Mouse (Mus musculus) embryonic facial prominence, embryonic 13.5 days (tissue): ENCODE measurements around the gene Kcnmb3. TPM values are rescaled to one million over a fixed set of nuclear protein-coding genes. Genes with fewer than 3 reads are reported as not detected.
"Not testable (repeated sequence)": the region's sequence is repeated elsewhere in the genome, so short reads cannot be mapped to it uniquely, and the experiment has no call there.

Experiments used
- ATAC-seq: fragments of 200-750 bp; cut with Nextera tagmentation; 2 replicates; pipeline ENCODE4 v1.8.0; 2017; ENCODE audit warnings: low read depth; ENCODE audit not compliant: insufficient number of reproducible peaks, insufficient read depth, low FRiP score, low TSS enrichment
- H3K27ac ChIP-seq: fragments of 300-500 bp; sonication (generic); 2 replicates; pipeline ENCODE4 v1.5.1; 2015; ENCODE audit warnings: moderate library complexity, mild to moderate bottlenecking, inconsistent platforms
- H3K27me3 ChIP-seq: fragments of 300-500 bp; sonication (generic); 2 replicates; pipeline ENCODE4 v1.6.1; 2015; ENCODE audit warnings: mild to moderate bottlenecking, inconsistent platforms
- H3K36me3 ChIP-seq: fragments of 300-500 bp; sonication (generic); 2 replicates; pipeline ENCODE4 v1.6.1; 2015; ENCODE audit warnings: mild to moderate bottlenecking, inconsistent platforms
- H3K4me1 ChIP-seq: fragments of 300-500 bp; sonication (generic); 2 replicates; pipeline ENCODE4 v1.6.1; 2015; ENCODE audit warnings: inconsistent platforms
- H3K4me2 ChIP-seq: fragments of 300-500 bp; sonication (generic); 2 replicates; pipeline ENCODE4 v1.6.1; 2015; ENCODE audit warnings: moderate library complexity, mild to moderate bottlenecking, inconsistent platforms
- H3K4me3 ChIP-seq: fragments of 300-500 bp; sonication (generic); 2 replicates; pipeline ENCODE4 v1.5.1; 2015; ENCODE audit warnings: mild to moderate bottlenecking, inconsistent platforms
- H3K9ac ChIP-seq: fragments of 300-500 bp; sonication (generic); 2 replicates; pipeline ENCODE4 v1.6.1; 2015; ENCODE audit warnings: mild to moderate bottlenecking, inconsistent platforms
- H3K9me3 ChIP-seq: fragments of 300-500 bp; sonication (generic); 2 replicates; pipeline ENCODE4 v1.6.1; 2016; ENCODE audit warnings: inconsistent platforms
- WGBS: fragments of 180-500 bp; shearing (Covaris S2); methylation state at CpG from one replicate; pipeline ENCODE4 v1.1.7; 2015; ENCODE audit warnings: mixed read lengths; 5-methylcytosine and 5-hydroxymethylcytosine counted together
- polyA plus RNA-seq: library from polyadenylated mRNA; unstranded; fragments of >200 nt; fragmentation: Nextera tagmentation; extraction: Ambion mirVana; gene quantifications from 2 replicates; pipeline ENCODE4 v1.2.1, GENCODE M21; 2015

The Kcnmb3 gene
- polyA plus RNA-seq, 1 experiment from 2014 or later: not detected

GRCm38 (mm10) chr3:32468411-32468810, 23.6 kb downstream of the Kcnmb3 start:
- WGBS: 78% methylated on average over 4 of the region's 4 CpGs

GRCm38 (mm10) chr3:32467321-32467720, 24.7 kb downstream of the Kcnmb3 start:
- H3K4me3 ChIP-seq: no peak overlapping the region
- H3K4me1 ChIP-seq: no peaks in the 10 kb centered on the region
- no peaks in the 10 kb centered on the region for H3K9me3 ChIP-seq
- peaks cover 26% of the 10 kb centered on the region for H3K36me3 ChIP-seq
- no peak for ATAC-seq
- no peaks in the 10 kb centered on the region for H3K27me3 ChIP-seq
- WGBS: 90% methylated on average over 4 of the region's 4 CpGs
- H3K4me2 ChIP-seq: no peak overlapping the region
- no peak overlapping the region for H3K9ac ChIP-seq
- H3K27ac ChIP-seq: no peak overlapping the region

More at GRCm38 (mm10) chr3:32468411-32468810, 23.6 kb downstream of the Kcnmb3 start:
- H3K4me1 ChIP-seq: no peaks in the 10 kb centered on the region
- peaks cover 15% of the 10 kb centered on the region for H3K36me3 ChIP-seq
- no peak overlapping the region for H3K27ac ChIP-seq
- no peaks in the 10 kb centered on the region for H3K27me3 ChIP-seq
- no peaks in the 10 kb centered on the region for H3K9me3 ChIP-seq
- no peak overlapping the region for H3K9ac ChIP-seq
- no peak overlapping the region for H3K4me3 ChIP-seq
- no peak overlapping the region for H3K4me2 ChIP-seq
- ATAC-seq: no peak

GRCm38 (mm10) chr3:32459777-32460176, 32.3 kb downstream of the Kcnmb3 start:
- Histone ChIP-seq H3K4me2 (no peak overlapping the region), H3K9ac (no peak overlapping the region), H3K27ac (no peak overlapping the region), H3K4me1 (no peaks in the 10 kb centered on the region), H3K36me3 (peaks cover 83% of the 10 kb centered on the region), H3K9me3 (no peaks in the 10 kb centered on the region), H3K4me3 (no peak overlapping the region), H3K27me3 (no peaks in the 10 kb centered on the region)
- no peak for ATAC-seq
- 64% methylated on average over 4 of the region's 4 CpGs for WGBS

- ATAC-seq: no peak
- Histone ChIP-seq H3K27me3 (no peaks in the 10 kb centered on the region), H3K36me3 (peaks cover 75% of the 10 kb centered on the region), H3K9ac (no peak overlapping the region), H3K4me3 (no peak overlapping the region), H3K9me3 (no peaks in the 10 kb centered on the region), H3K4me2 (no peak overlapping the region), H3K4me1 (no peaks in the 10 kb centered on the region), H3K27ac (no peak overlapping the region)
- 79% methylated on average over 11 of the region's 11 CpGs for WGBS
Observed at GRCm38 (mm10) chr3:32454329-32455021, 37.6 kb downstream of the Kcnmb3 start.

- Histone ChIP-seq H3K4me1 (no peaks in the 10 kb centered on the region), H3K36me3 (peaks cover 78% of the 10 kb centered on the region), H3K27ac (no peak overlapping the region), H3K4me3 (no peak overlapping the region), H3K4me2 (no peak overlapping the region), H3K9me3 (no peaks in the 10 kb centered on the region), H3K9ac (no peak overlapping the region), H3K27me3 (no peaks in the 10 kb centered on the region)
- ATAC-seq: no peak
Observed at GRCm38 (mm10) chr3:32441710-32442109, 50.3 kb downstream of the Kcnmb3 start.

GRCm38 (mm10) chr3:32438716-32439115, 53.3 kb downstream of the Kcnmb3 start:
- Histone ChIP-seq H3K9ac (no peak overlapping the region), H3K36me3 (peaks cover 62% of the 10 kb centered on the region), H3K4me3 (no peak overlapping the region), H3K27me3 (no peaks in the 10 kb centered on the region), H3K27ac (no peak overlapping the region), H3K9me3 (no peaks in the 10 kb centered on the region), H3K4me1 (no peaks in the 10 kb centered on the region), H3K4me2 (no peak overlapping the region)
- 86% methylated on average over 4 of the region's 4 CpGs for WGBS
- no peak for ATAC-seq

- Histone ChIP-seq H3K9me3 (no peaks in the 10 kb centered on the region; the same call in 1 of the 2 replicates), H3K27ac (no peak overlapping the region), H3K4me2 (no peak overlapping the region), H3K4me3 (no peak overlapping the region), H3K36me3 (peaks cover 59% of the 10 kb centered on the region), H3K27me3 (no peaks in the 10 kb centered on the region), H3K9ac (no peak overlapping the region), H3K4me1 (no peaks in the 10 kb centered on the region)
- ATAC-seq: no peak
- 96% methylated on average over 6 of the region's 6 CpGs for WGBS
Observed at GRCm38 (mm10) chr3:32437820-32438219, 54.2 kb downstream of the Kcnmb3 start.

- Histone ChIP-seq H3K27ac (no peak overlapping the region), H3K9ac (no peak overlapping the region), H3K36me3 (peaks cover 54% of the 10 kb centered on the region), H3K9me3 (no peaks in the 10 kb centered on the region; the same call in 1 of the 2 replicates), H3K4me1 (no peaks in the 10 kb centered on the region), H3K27me3 (no peaks in the 10 kb centered on the region), H3K4me2 (no peak overlapping the region), H3K4me3 (no peak overlapping the region)
- WGBS: 94% methylated on average over 6 of the region's 6 CpGs
- ATAC-seq: no peak
Observed at GRCm38 (mm10) chr3:32437297-32437696, 54.7 kb downstream of the Kcnmb3 start.

- Histone ChIP-seq H3K4me2 (no peak overlapping the region), H3K36me3 (peaks cover 44% of the 10 kb centered on the region), H3K27ac (no peak overlapping the region), H3K9me3 (no peaks in the 10 kb centered on the region; the same call in 1 of the 2 replicates), H3K4me1 (no peaks in the 10 kb centered on the region), H3K9ac (no peak overlapping the region), H3K27me3 (no peaks in the 10 kb centered on the region), H3K4me3 (no peak overlapping the region)
- no peak for ATAC-seq
- WGBS: 89% methylated on average over 11 of the region's 11 CpGs
Observed at GRCm38 (mm10) chr3:32436101-32436500, 55.9 kb downstream of the Kcnmb3 start.

GRCm38 (mm10) chr3:32434016-32434415, 58.0 kb downstream of the Kcnmb3 start:
- H3K4me2 ChIP-seq: no peak overlapping the region
- no peaks in the 10 kb centered on the region; the same call in 1 of the 2 replicates for H3K9me3 ChIP-seq
- peaks cover 25% of the 10 kb centered on the region for H3K36me3 ChIP-seq
- no peak overlapping the region for H3K4me3 ChIP-seq
- H3K27ac ChIP-seq: no peak overlapping the region
- H3K4me1 ChIP-seq: peaks cover 2% of the 10 kb centered on the region; the same call in 1 of the 2 replicates
- H3K27me3 ChIP-seq: no peaks in the 10 kb centered on the region
- H3K9ac ChIP-seq: no peak overlapping the region
- ATAC-seq: no peak
- WGBS: 85% methylated on average over 2 of the region's 2 CpGs

- Histone ChIP-seq H3K9me3 (no peaks in the 10 kb centered on the region; the same call in 1 of the 2 replicates), H3K4me3 (no peak overlapping the region), H3K9ac (no peak overlapping the region), H3K4me2 (no peak overlapping the region), H3K36me3 (peaks cover 7% of the 10 kb centered on the region), H3K27ac (no peak overlapping the region), H3K4me1 (peaks cover 3% of the 10 kb centered on the region), H3K27me3 (no peaks in the 10 kb centered on the region)
- no peak for ATAC-seq
- WGBS: 73% methylated on average over 2 of the region's 2 CpGs
Observed at GRCm38 (mm10) chr3:32430394-32430793, 61.6 kb downstream of the Kcnmb3 start.

- ATAC-seq, H3K4me2 ChIP-seq, H3K27ac ChIP-seq, H3K27me3 ChIP-seq, H3K4me1 ChIP-seq, H3K36me3 ChIP-seq, H3K9me3 ChIP-seq, H3K9ac ChIP-seq, H3K4me3 ChIP-seq: not testable (repeated sequence)
Observed at GRCm38 (mm10) chr3:32429351-32429750, 62.7 kb downstream of the Kcnmb3 start.
